Mouse (Mus musculus): ENCODE measurements at regions not wholly inside any gene's neighbourhood (a gene's known extent, or its start where the extent isn't known, plus 50 kb on each side); places are given as distances from the start of the nearest gene placed in this dataset.

DNA sequence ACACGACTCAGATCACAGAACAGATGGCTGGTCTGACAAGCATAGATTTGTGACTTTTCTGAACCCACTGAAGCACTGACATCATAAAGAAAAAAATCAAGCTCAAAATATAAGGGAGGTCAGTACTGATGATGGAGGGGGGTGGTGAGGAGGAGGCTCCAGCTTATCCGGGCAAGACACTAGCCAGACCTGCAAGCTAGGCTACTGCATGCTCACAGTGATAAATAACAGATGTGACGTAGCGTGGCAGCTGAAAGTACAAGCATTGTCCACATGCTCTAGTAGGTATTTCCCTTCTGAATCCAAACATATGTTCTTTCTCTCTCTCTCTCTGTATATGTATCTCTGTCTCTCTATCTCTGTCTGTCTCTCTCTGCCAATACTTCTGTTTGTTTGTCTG, 342.7 kb downstream of the Cps1 start:
- Histone ChIP-seq H3K36me3 (replicated peaks; ENCODE audit: control insufficient read depth, insufficient read depth, low read length) (no peaks in the 10 kb centered on the region), H3K4me2 (ENCODE audit: low read depth, low read length) (no peak overlapping the region), H3K9me3 (replicated peaks; ENCODE audit: control insufficient read depth, low read length) (no peaks in the 10 kb centered on the region), H3K4me3 (ENCODE audit: low read depth, low read length) (no peak overlapping the region), H3K27ac (ENCODE audit: low read depth) (no peak overlapping the region), H3K27me3 (ENCODE audit: control insufficient read depth, insufficient read depth, low read length) (no peaks in the 10 kb centered on the region), H3K9ac (replicated peaks; ENCODE audit: low read depth, low read length) (no peak overlapping the region), H3K4me1 (ENCODE audit: control insufficient read depth, insufficient read depth) (no peaks in the 10 kb centered on the region)
- 30% methylated on average over 4 of the region's 4 CpGs for WGBS
- ATAC-seq (ENCODE audit: insufficient read depth, low read depth) (no peak), DNase-seq (ENCODE audit: low spot score) (no peak)
- TF ChIP-seq CTCF (IDR thresholded peaks at IDR 0.05; ENCODE audit: low read depth) (no peak), EP300 (IDR thresholded peaks at IDR 0.05; ENCODE audit: low read depth) (no peak)

- no peak overlapping the region for H3K27ac ChIP-seq (ENCODE audit: low read depth)
- TF ChIP-seq EP300 (IDR thresholded peaks at IDR 0.05; ENCODE audit: low read depth) (no peak), CTCF (IDR thresholded peaks at IDR 0.05; ENCODE audit: low read depth) (no peak)
- ATAC-seq (ENCODE audit: insufficient read depth, low read depth) = no peak
Observed at GRCm38 (mm10) chr1:67477006-67477405, 354.2 kb downstream of the Cps1 start.

DNA sequence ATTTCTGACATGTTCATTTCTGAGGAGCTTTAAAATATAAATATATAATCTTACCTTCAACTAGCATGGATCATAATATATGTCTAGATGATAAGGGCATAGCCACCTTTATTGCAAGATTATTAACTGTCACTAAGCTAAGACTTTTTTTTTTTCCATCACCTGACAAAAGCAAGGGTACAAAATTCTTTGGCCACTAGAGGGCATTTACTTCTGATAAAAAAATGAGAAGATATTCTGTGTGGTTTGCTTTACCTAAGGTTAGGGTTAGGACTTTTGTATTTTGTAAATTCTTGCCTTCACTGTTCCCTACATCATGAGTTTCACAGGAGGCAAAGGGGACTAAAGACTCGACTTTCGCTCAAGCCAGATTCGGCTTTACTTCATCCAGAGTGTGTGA, 355.1 kb downstream of the Cps1 start:
- no peak overlapping the region for H3K27ac ChIP-seq (ENCODE audit: low read depth)
- no peak overlapping the region for H3K4me2 ChIP-seq (ENCODE audit: low read depth, low read length)
- H3K9ac ChIP-seq (replicated peaks; ENCODE audit: low read depth, low read length) = no peak overlapping the region
- no peaks in the 10 kb centered on the region for H3K4me1 ChIP-seq (ENCODE audit: control insufficient read depth, insufficient read depth)
- no peaks in the 10 kb centered on the region for H3K9me3 ChIP-seq (replicated peaks; ENCODE audit: control insufficient read depth, low read length)
- WGBS = 80% methylated on average over 3 of the region's 3 CpGs
- no peak for DNase-seq (ENCODE audit: low spot score)
- no peaks in the 10 kb centered on the region for H3K36me3 ChIP-seq (replicated peaks; ENCODE audit: control insufficient read depth, insufficient read depth, low read length)
- no peaks in the 10 kb centered on the region for H3K27me3 ChIP-seq (ENCODE audit: control insufficient read depth, insufficient read depth, low read length)
- no peak overlapping the region for H3K4me3 ChIP-seq (ENCODE audit: low read depth, low read length)
- ATAC-seq (ENCODE audit: insufficient read depth, low read depth) = no peak
- TF ChIP-seq CTCF (IDR thresholded peaks at IDR 0.05; ENCODE audit: low read depth) (peak; percentile 16; the same call in 1 of the 2 replicates), EP300 (IDR thresholded peaks at IDR 0.05; ENCODE audit: low read depth) (no peak)

More at GRCm38 (mm10) chr1:67477006-67477405, 354.2 kb downstream of the Cps1 start:
- Histone ChIP-seq H3K4me3 (ENCODE audit: low read depth, low read length) (no peak overlapping the region), H3K4me2 (ENCODE audit: low read depth, low read length) (no peak overlapping the region), H3K36me3 (replicated peaks; ENCODE audit: control insufficient read depth, insufficient read depth, low read length) (no peaks in the 10 kb centered on the region), H3K9ac (replicated peaks; ENCODE audit: low read depth, low read length) (no peak overlapping the region), H3K27me3 (ENCODE audit: control insufficient read depth, insufficient read depth, low read length) (no peaks in the 10 kb centered on the region), H3K4me1 (ENCODE audit: control insufficient read depth, insufficient read depth) (no peaks in the 10 kb centered on the region), H3K9me3 (replicated peaks; ENCODE audit: control insufficient read depth, low read length) (no peaks in the 10 kb centered on the region)
- DNase-seq (ENCODE audit: low spot score) = no peak
- WGBS = 72% methylated on average over 11 of the region's 11 CpGs

DNA sequence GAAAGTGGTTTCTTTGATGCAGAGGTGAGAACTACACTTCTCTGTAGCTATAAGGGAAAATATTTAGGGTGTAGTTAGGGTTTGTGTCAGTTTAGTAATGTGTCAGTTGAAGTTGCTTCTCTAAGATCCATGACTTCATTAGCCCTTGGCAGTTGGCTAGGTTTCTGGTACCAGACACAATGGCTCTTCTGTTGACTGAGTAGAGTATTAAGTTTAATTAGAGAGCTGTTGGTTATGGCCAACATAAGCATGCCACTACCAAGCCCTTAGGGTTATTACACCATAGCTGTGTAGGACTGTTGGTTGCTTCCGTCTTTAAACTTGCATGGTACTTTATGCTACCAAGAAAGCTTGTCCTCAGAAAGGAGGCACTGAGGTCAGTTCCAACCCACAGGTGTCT, 359.1 kb downstream of the Cps1 start:
- WGBS = 84% methylated on average over 1 of the region's 1 CpGs
- H3K27ac ChIP-seq (ENCODE audit: low read depth) = no peak overlapping the region
- DNase-seq (ENCODE audit: low spot score) (no peak), ATAC-seq (ENCODE audit: insufficient read depth, low read depth) (no peak)
- H3K36me3 ChIP-seq (replicated peaks; ENCODE audit: control insufficient read depth, insufficient read depth, low read length) = no peaks in the 10 kb centered on the region
- H3K9me3 ChIP-seq (replicated peaks; ENCODE audit: control insufficient read depth, low read length) = no peaks in the 10 kb centered on the region
- no peak overlapping the region for H3K4me3 ChIP-seq (ENCODE audit: low read depth, low read length)
- H3K9ac ChIP-seq (replicated peaks; ENCODE audit: low read depth, low read length) = no peak overlapping the region
- H3K27me3 ChIP-seq (ENCODE audit: control insufficient read depth, insufficient read depth, low read length) = no peaks in the 10 kb centered on the region
- no peaks in the 10 kb centered on the region for H3K4me1 ChIP-seq (ENCODE audit: control insufficient read depth, insufficient read depth)
- TF ChIP-seq EP300 (IDR thresholded peaks at IDR 0.05; ENCODE audit: low read depth) (no peak), CTCF (IDR thresholded peaks at IDR 0.05; ENCODE audit: low read depth) (no peak)
- H3K4me2 ChIP-seq (ENCODE audit: low read depth, low read length) = no peak overlapping the region

- TF ChIP-seq EP300 (IDR thresholded peaks at IDR 0.05; ENCODE audit: low read depth) (no peak), CTCF (IDR thresholded peaks at IDR 0.05; ENCODE audit: low read depth) (no peak)
- ATAC-seq (ENCODE audit: insufficient read depth, low read depth) = no peak
- Histone ChIP-seq H3K27ac (ENCODE audit: low read depth) (no peak overlapping the region), H3K4me1 (ENCODE audit: control insufficient read depth, insufficient read depth) (no peaks in the 10 kb centered on the region), H3K9me3 (replicated peaks; ENCODE audit: control insufficient read depth, low read length) (no peaks in the 10 kb centered on the region), H3K4me2 (ENCODE audit: low read depth, low read length) (no peak overlapping the region), H3K4me3 (ENCODE audit: low read depth, low read length) (no peak overlapping the region), H3K27me3 (ENCODE audit: control insufficient read depth, insufficient read depth, low read length) (no peaks in the 10 kb centered on the region), H3K36me3 (replicated peaks; ENCODE audit: control insufficient read depth, insufficient read depth, low read length) (no peaks in the 10 kb centered on the region), H3K9ac (replicated peaks; ENCODE audit: low read depth, low read length) (no peak overlapping the region)
- DNase-seq (ENCODE audit: low spot score) = no peak
- 79% methylated on average over 3 of the region's 3 CpGs for WGBS
Observed at GRCm38 (mm10) chr1:67504140-67504539, 381.3 kb downstream of the Cps1 start.

- ATAC-seq (ENCODE audit: insufficient read depth, low read depth) = no peak
Observed at GRCm38 (mm10) chr1:67505746-67506145, 382.9 kb downstream of the Cps1 start.

More at GRCm38 (mm10) chr1:67505746-67506145, 382.9 kb downstream of the Cps1 start:
- Histone ChIP-seq H3K27me3 (ENCODE audit: control insufficient read depth, insufficient read depth, low read length) (no peaks in the 10 kb centered on the region), H3K4me2 (ENCODE audit: low read depth, low read length) (no peak overlapping the region), H3K9ac (replicated peaks; ENCODE audit: low read depth, low read length) (no peak overlapping the region), H3K4me3 (ENCODE audit: low read depth, low read length) (no peak overlapping the region), H3K9me3 (replicated peaks; ENCODE audit: control insufficient read depth, low read length) (no peaks in the 10 kb centered on the region), H3K4me1 (ENCODE audit: control insufficient read depth, insufficient read depth) (no peaks in the 10 kb centered on the region), H3K27ac (ENCODE audit: low read depth) (no peak overlapping the region), H3K36me3 (replicated peaks; ENCODE audit: control insufficient read depth, insufficient read depth, low read length) (no peaks in the 10 kb centered on the region)
- no peak for TF ChIP-seq EP300 (IDR thresholded peaks at IDR 0.05; ENCODE audit: low read depth)
- TF ChIP-seq CTCF (IDR thresholded peaks at IDR 0.05; ENCODE audit: low read depth) = no peak
- DNase-seq (ENCODE audit: low spot score) = no peak
- WGBS = 72% methylated on average over 2 of the region's 2 CpGs
